Mouse (Mus musculus) cerebellum, adult 8-10 months (tissue): ENCODE results near the gene Frmd4a.

ENCODE experiments used
- DNase-seq: peaks from one replicate; pipeline ENCODE4 v3.0.0; 2022

The Frmd4a gene

GRCm38 (mm10) chr2:4017528-4018288 is at the start of gene Frmd4a:
Frmd4a (plus strand) TSS chr2:4017717.
- no peak for DNase-seq

- no peak for DNase-seq
These were observed 28.6 kb upstream of the Frmd4a start for GRCm38 (mm10) chr2:3988876-3989275.

GRCm38 (mm10) chr2:3990431-3990830 is 27.1 kb upstream of the Frmd4a start:
- DNase-seq: no peak

- peak; percentile 16 for DNase-seq
These were observed 937 bp downstream of the Frmd4a start for GRCm38 (mm10) chr2:4018431-4018876.

- DNase-seq: no peak
These were observed 1.4 kb downstream of the Frmd4a start for GRCm38 (mm10) chr2:4018909-4019308.

- no peak for DNase-seq
These were observed 7.4 kb downstream of the Frmd4a start for GRCm38 (mm10) chr2:4024927-4025326.

GRCm38 (mm10) chr2:4029031-4029747 is 11.7 kb downstream of the Frmd4a start:
- no peak for DNase-seq

- no peak for DNase-seq
These were observed 18.7 kb downstream of the Frmd4a start for GRCm38 (mm10) chr2:4036153-4036589.

- DNase-seq: no peak
These were observed 19.2 kb downstream of the Frmd4a start for GRCm38 (mm10) chr2:4036651-4037117.

- no peak for DNase-seq
These were observed 24.5 kb downstream of the Frmd4a start for GRCm38 (mm10) chr2:4042009-4042408.

- DNase-seq: no peak
These were observed 38.0 kb downstream of the Frmd4a start for GRCm38 (mm10) chr2:4055481-4055880.

GRCm38 (mm10) chr2:4060675-4061074 is 43.2 kb downstream of the Frmd4a start:
- DNase-seq: no peak

- no peak for DNase-seq
These were observed 54.3 kb downstream of the Frmd4a start for GRCm38 (mm10) chr2:4071831-4072230.

- no peak for DNase-seq
These were observed 66.4 kb downstream of the Frmd4a start for GRCm38 (mm10) chr2:4083877-4084276.

- no peak for DNase-seq
These were observed 80.1 kb downstream of the Frmd4a start for GRCm38 (mm10) chr2:4097601-4098000.

GRCm38 (mm10) chr2:4098948-4099776 is 81.6 kb downstream of the Frmd4a start:
- no peak for DNase-seq

GRCm38 (mm10) chr2:4099777-4100104 is 82.2 kb downstream of the Frmd4a start:
- no peak for DNase-seq

GRCm38 (mm10) chr2:4101370-4101769 is 83.9 kb downstream of the Frmd4a start:
- no peak for DNase-seq

GRCm38 (mm10) chr2:4113303-4113920 is 95.9 kb downstream of the Frmd4a start:
- DNase-seq: no peak

GRCm38 (mm10) chr2:4119678-4120458 is 102.4 kb downstream of the Frmd4a start:
- DNase-seq: no peak

GRCm38 (mm10) chr2:4131216-4131615 is 113.7 kb downstream of the Frmd4a start:
- no peak for DNase-seq

- DNase-seq: no peak
These were observed 120.0 kb downstream of the Frmd4a start for GRCm38 (mm10) chr2:4137493-4137892.
